Mouse (Mus musculus): ENCODE results near the gene Kctd15. TPM values are rescaled to one million over a fixed set of nuclear protein-coding genes. Genes with fewer than 3 reads are reported as not detected.

The Kctd15 gene
- polyA plus RNA-seq, 1 experiment from 2014 or later, result 37.0 TPM

GRCm38 (mm10) chr7:34685801-34686200 is 29.3 kb upstream of the Kctd15 start:
- no peaks in the 10 kb centered on the region for H3K36me3 ChIP-seq
- ATAC-seq (replicated peaks; ENCODE audit: low FRiP score), result no peak
- 0 out of 2 replicates have a peak, but pooled peaks cover 6% of the 10 kb centered on the region for H3K27me3 ChIP-seq
- H3K9ac ChIP-seq, result no peak overlapping the region
- H3K27ac ChIP-seq, result no peak overlapping the region
- H3K4me3 ChIP-seq (replicated peaks), result no peak overlapping the region
- no peak overlapping the region for H3K4me2 ChIP-seq
- H3K9me3 ChIP-seq (replicated peaks), result no peaks in the 10 kb centered on the region
- 43% methylated on average over 7 of the region's 7 CpGs for WGBS
- peaks cover 11% of the 10 kb centered on the region for H3K4me1 ChIP-seq

GRCm38 (mm10) chr7:34685176-34685575 is 28.6 kb upstream of the Kctd15 start:
- Histone ChIP-seq H3K9me3 (replicated peaks) (no peaks in the 10 kb centered on the region), H3K36me3 (no peaks in the 10 kb centered on the region), H3K27ac (no peak overlapping the region), H3K4me2 (no peak overlapping the region), H3K4me3 (replicated peaks) (no peak overlapping the region), H3K9ac (no peak overlapping the region), H3K4me1 (peaks cover 5% of the 10 kb centered on the region), H3K27me3 (0 out of 2 replicates have a peak, but pooled peaks cover 6% of the 10 kb centered on the region)
- 69% methylated on average over 4 of the region's 4 CpGs for WGBS
- no peak for ATAC-seq (replicated peaks; ENCODE audit: low FRiP score)

GRCm38 (mm10) chr7:34680771-34681421 is 24.4 kb upstream of the Kctd15 start:
- Histone ChIP-seq H3K9me3 (replicated peaks) (no peaks in the 10 kb centered on the region), H3K4me2 (no peak overlapping the region), H3K4me1 (peaks cover 6% of the 10 kb centered on the region), H3K9ac (no peak overlapping the region), H3K27ac (no peak overlapping the region), H3K36me3 (no peaks in the 10 kb centered on the region), H3K4me3 (replicated peaks) (no peak overlapping the region), H3K27me3 (peaks cover 2% of the 10 kb centered on the region)
- no peak for ATAC-seq (replicated peaks; ENCODE audit: low FRiP score)
- 52% methylated on average over 15 of the region's 15 CpGs for WGBS

GRCm38 (mm10) chr7:34679886-34680285 is 23.4 kb upstream of the Kctd15 start:
- Histone ChIP-seq H3K27me3 (peaks cover 12% of the 10 kb centered on the region), H3K4me1 (peaks cover 16% of the 10 kb centered on the region), H3K36me3 (no peaks in the 10 kb centered on the region), H3K4me3 (replicated peaks) (no peak overlapping the region), H3K9me3 (replicated peaks) (no peaks in the 10 kb centered on the region), H3K9ac (no peak overlapping the region), H3K4me2 (no peak overlapping the region), H3K27ac (no peak overlapping the region)
- ATAC-seq (replicated peaks; ENCODE audit: low FRiP score), result no peak
- 64% methylated on average over 2 of the region's 2 CpGs for WGBS

- Histone ChIP-seq H3K4me3 (replicated peaks) (peak overlapping the region; percentile 26), H3K4me1 (peaks cover 22% of the 10 kb centered on the region), H3K9me3 (replicated peaks) (no peaks in the 10 kb centered on the region), H3K27me3 (peaks cover 37% of the 10 kb centered on the region), H3K4me2 (peak overlapping the region; percentile 50), H3K9ac (no peak overlapping the region), H3K36me3 (no peaks in the 10 kb centered on the region), H3K27ac (no peak overlapping the region)
- ATAC-seq (replicated peaks; ENCODE audit: low FRiP score), result peak; percentile 53
- 8% methylated on average over 33 of the region's 33 CpGs for WGBS
Observed at GRCm38 (mm10) chr7:34675831-34676514, 19.4 kb upstream of the Kctd15 start.

- peak overlapping the region; percentile 50 for H3K4me2 ChIP-seq
- no peak overlapping the region for H3K9ac ChIP-seq
- 18% methylated on average over 42 of the region's 42 CpGs for WGBS
- no peaks in the 10 kb centered on the region for H3K36me3 ChIP-seq
- ATAC-seq (replicated peaks; ENCODE audit: low FRiP score), result no peak
- no peaks in the 10 kb centered on the region for H3K9me3 ChIP-seq (replicated peaks)
- H3K4me1 ChIP-seq, result peaks cover 22% of the 10 kb centered on the region
- peaks cover 37% of the 10 kb centered on the region for H3K27me3 ChIP-seq
- no peak overlapping the region for H3K27ac ChIP-seq
- H3K4me3 ChIP-seq (replicated peaks), result peak overlapping the region; percentile 26
Observed at GRCm38 (mm10) chr7:34675120-34675790, 18.7 kb upstream of the Kctd15 start.

- H3K4me1 ChIP-seq, result peaks cover 38% of the 10 kb centered on the region
- H3K9me3 ChIP-seq (replicated peaks), result no peaks in the 10 kb centered on the region
- no peaks in the 10 kb centered on the region for H3K36me3 ChIP-seq
- H3K27me3 ChIP-seq, result peaks cover 37% of the 10 kb centered on the region
- ATAC-seq (replicated peaks; ENCODE audit: low FRiP score), result no peak
- no peak overlapping the region for H3K27ac ChIP-seq
- 76% methylated on average over 4 of the region's 4 CpGs for WGBS
- H3K9ac ChIP-seq, result no peak overlapping the region
- no peak overlapping the region for H3K4me3 ChIP-seq (replicated peaks)
- H3K4me2 ChIP-seq, result no peak overlapping the region
Observed at GRCm38 (mm10) chr7:34672916-34673315, 16.4 kb upstream of the Kctd15 start.

- Histone ChIP-seq H3K4me2 (no peak overlapping the region), H3K9me3 (replicated peaks) (no peaks in the 10 kb centered on the region), H3K9ac (no peak overlapping the region), H3K4me3 (replicated peaks) (no peak overlapping the region), H3K4me1 (peaks cover 41% of the 10 kb centered on the region), H3K27me3 (peaks cover 37% of the 10 kb centered on the region), H3K36me3 (no peaks in the 10 kb centered on the region), H3K27ac (no peak overlapping the region)
- 0 out of 2 replicates have a peak, but pooled peaks have one; percentile 15 for ATAC-seq (replicated peaks; ENCODE audit: low FRiP score)
- 2% methylated on average over 6 of the region's 6 CpGs for WGBS
Observed at GRCm38 (mm10) chr7:34671911-34672310, 15.4 kb upstream of the Kctd15 start.

GRCm38 (mm10) chr7:34670778-34671177 is 14.2 kb upstream of the Kctd15 start:
- Histone ChIP-seq H3K27ac (no peak overlapping the region), H3K9ac (no peak overlapping the region), H3K4me3 (replicated peaks) (no peak overlapping the region), H3K27me3 (peaks cover 33% of the 10 kb centered on the region), H3K9me3 (replicated peaks) (no peaks in the 10 kb centered on the region), H3K36me3 (no peaks in the 10 kb centered on the region), H3K4me1 (peaks cover 33% of the 10 kb centered on the region), H3K4me2 (no peak overlapping the region)
- ATAC-seq (replicated peaks; ENCODE audit: low FRiP score), result no peak
- 86% methylated on average over 3 of the region's 3 CpGs for WGBS

GRCm38 (mm10) chr7:34669336-34669735 is 12.8 kb upstream of the Kctd15 start:
- Histone ChIP-seq H3K27ac (no peak overlapping the region), H3K9me3 (replicated peaks) (no peaks in the 10 kb centered on the region), H3K27me3 (peaks cover 19% of the 10 kb centered on the region), H3K4me2 (no peak overlapping the region), H3K9ac (no peak overlapping the region), H3K36me3 (no peaks in the 10 kb centered on the region), H3K4me3 (replicated peaks) (no peak overlapping the region), H3K4me1 (peaks cover 21% of the 10 kb centered on the region)
- ATAC-seq (replicated peaks; ENCODE audit: low FRiP score), result no peak
- WGBS, result 22% methylated on average over 9 of the region's 9 CpGs

- no peak overlapping the region for H3K9ac ChIP-seq
- no peaks in the 10 kb centered on the region for H3K36me3 ChIP-seq
- 40% methylated on average over 16 of the region's 16 CpGs for WGBS
- peak overlapping the region; percentile 57 for H3K27ac ChIP-seq
- ATAC-seq (replicated peaks; ENCODE audit: low FRiP score), result peak; percentile 63
- no peak overlapping the region for H3K4me2 ChIP-seq
- H3K4me1 ChIP-seq, result peaks cover 21% of the 10 kb centered on the region
- no peak overlapping the region for H3K4me3 ChIP-seq (replicated peaks)
- no peaks in the 10 kb centered on the region for H3K9me3 ChIP-seq (replicated peaks)
- peaks cover 4% of the 10 kb centered on the region for H3K27me3 ChIP-seq
Observed at GRCm38 (mm10) chr7:34667874-34668273, 11.3 kb upstream of the Kctd15 start.

GRCm38 (mm10) chr7:34663145-34663544 is 6.6 kb upstream of the Kctd15 start:
- H3K4me2 ChIP-seq, result no peak overlapping the region
- peaks cover 10% of the 10 kb centered on the region for H3K4me1 ChIP-seq
- no peaks in the 10 kb centered on the region for H3K36me3 ChIP-seq
- H3K27me3 ChIP-seq, result no peaks in the 10 kb centered on the region
- H3K27ac ChIP-seq, result no peak overlapping the region
- WGBS, result 57% methylated on average over 7 of the region's 7 CpGs
- no peak overlapping the region for H3K9ac ChIP-seq
- H3K9me3 ChIP-seq (replicated peaks), result no peaks in the 10 kb centered on the region
- ATAC-seq (replicated peaks; ENCODE audit: low FRiP score), result no peak
- no peak overlapping the region for H3K4me3 ChIP-seq (replicated peaks)
